Mouse (Mus musculus): ENCODE measurements around the gene Denr.

Gene Denr

GRCm38 (mm10) chr5:123906976-123907630 is at the start of gene Denr:
TSS of gene Denr (plus strand) at chr5:123907175.
- peak; percentile 95 to 96 for DNase-seq (ENCODE audit: low spot score in 2 of 2)

GRCm38 (mm10) chr5:123858798-123859197 is 48.2 kb upstream of the Denr start:
- no peak for DNase-seq (ENCODE audit: low spot score in 2 of 2)

DNA sequence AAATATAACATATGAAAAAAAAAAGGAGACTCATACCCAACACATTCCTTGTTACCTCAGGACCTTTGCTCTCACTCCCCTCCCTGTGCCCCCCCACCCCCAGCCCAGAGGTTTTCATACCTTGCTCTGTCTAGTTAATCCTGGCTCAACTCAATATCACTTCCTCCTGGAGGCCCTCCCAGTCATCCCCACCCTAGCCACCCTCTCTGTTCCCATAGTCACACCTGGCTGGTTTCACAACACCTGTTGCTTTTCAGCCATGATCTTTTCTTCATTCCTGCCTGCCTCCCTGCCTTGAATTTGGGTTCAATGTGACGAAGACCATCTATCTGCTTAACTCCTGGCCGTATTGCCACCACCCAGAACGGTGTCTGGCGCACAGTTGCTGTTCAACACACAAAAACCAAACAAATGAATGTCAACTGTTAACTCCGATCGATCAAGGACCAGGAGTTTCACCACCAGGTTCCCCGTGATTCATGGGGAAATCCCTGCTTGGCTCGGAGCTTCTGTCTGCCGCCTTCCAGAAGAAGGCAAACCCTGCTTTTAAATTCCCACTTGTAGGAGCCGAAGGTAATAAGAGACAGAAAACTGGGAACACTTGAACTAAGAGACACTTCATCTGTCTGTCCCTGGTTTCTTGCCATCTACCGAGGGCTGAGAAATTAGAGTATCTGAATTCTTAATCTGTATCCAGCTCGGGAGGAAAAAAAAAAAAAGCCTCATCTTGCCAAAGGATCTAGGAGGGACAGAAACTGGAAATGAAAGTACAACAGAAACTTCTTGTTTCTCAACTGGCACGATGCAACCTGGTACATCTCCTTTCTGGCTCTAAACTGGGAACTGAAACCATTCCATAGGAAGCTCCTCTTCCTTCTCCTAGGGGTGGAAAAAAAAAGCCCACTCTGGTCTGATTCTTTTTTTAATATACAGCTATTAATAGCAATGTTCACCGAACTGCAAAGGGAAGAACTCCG is 44.3 kb upstream of the Denr start:
- DNase-seq (ENCODE audit: low spot score in 2 of 2) = no peak

GRCm38 (mm10) chr5:123863934-123864333 is 43.0 kb upstream of the Denr start:
- no peak for DNase-seq (ENCODE audit: low spot score in 2 of 2)

GRCm38 (mm10) chr5:123865365-123865764 is 41.6 kb upstream of the Denr start, which contains the start of gene Hcar2:
TSS of gene Hcar2 (minus strand) at chr5:123865499.
- DNase-seq (ENCODE audit: low spot score in 2 of 2) = no peak

DNA sequence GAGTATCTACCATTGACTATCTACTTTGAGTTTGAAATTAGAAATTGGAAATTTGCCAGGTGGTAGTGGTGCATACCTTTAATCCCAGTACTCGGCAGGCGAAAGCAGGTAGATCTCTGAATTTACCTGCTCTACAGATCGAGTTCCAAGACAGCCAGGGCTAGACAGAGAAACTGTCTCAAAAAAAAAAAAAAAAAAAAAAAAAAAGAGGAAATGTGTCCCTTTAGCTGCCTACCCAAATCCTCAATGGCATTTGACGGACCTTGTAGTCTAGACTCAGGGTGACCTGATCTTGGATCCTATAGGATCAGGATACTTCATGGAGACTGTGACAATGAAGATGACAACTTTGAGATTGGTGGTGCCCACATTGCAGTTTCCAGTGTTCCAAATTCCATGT is 40.5 kb upstream of the Denr start:
- DNase-seq (ENCODE audit: low spot score in 2 of 2) = no peak

DNA sequence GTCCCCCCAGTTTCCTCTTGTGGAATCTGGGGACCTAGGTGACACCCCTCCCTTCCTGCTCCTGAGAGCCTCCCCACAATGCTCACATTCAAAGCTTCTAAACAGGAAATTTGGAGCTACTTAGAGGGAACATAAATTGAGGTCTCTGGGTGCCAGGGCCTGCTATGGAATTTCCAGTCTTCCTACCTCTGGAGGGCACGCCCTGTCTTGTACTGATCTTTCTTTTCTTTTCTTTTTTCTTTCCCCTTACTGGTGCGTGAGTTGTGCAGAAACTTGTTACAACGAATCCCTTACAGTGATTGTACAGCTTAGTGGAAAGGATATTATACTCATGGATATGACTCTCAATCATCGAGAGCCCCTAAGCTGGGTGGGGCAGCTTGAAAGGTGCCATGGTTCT is 37.4 kb upstream of the Denr start:
- DNase-seq (ENCODE audit: low spot score in 2 of 2) = no peak

GRCm38 (mm10) chr5:123874177-123874576 is 32.8 kb upstream of the Denr start:
- DNase-seq (ENCODE audit: low spot score in 2 of 2) = no peak

GRCm38 (mm10) chr5:123878056-123878455 is 28.9 kb upstream of the Denr start:
- no peak for DNase-seq (ENCODE audit: low spot score in 2 of 2)

DNA sequence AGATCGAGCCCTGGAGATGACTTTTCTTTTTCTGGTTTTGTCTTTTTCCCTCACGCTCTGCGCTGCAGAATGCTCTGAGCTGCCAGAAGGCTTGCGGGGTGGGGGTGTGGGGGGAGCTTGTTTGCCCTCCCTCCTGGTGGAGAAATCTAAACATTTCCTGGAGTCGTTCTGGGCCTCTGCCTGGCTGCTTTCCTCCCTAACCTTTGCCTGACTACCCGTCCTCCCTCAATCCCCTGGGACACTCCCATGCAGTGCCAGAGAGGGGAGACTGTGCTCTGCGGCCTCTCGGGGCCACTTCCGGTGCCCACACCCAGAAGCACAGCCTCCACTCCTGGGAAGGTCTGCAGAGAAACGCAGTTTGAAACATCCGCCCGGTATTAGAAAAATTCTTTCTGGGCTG is 27.0 kb upstream of the Denr start, which contains the start of gene Hcar1:
Gene Hcar1 (minus strand): TSS at position 93 of the 400 bp plus-strand sequence.
- no peak for DNase-seq (ENCODE audit: low spot score in 2 of 2)

GRCm38 (mm10) chr5:123880778-123881177 is 26.2 kb upstream of the Denr start:
- DNase-seq (ENCODE audit: low spot score in 2 of 2) = no peak

- no peak for DNase-seq (ENCODE audit: low spot score in 2 of 2)
Measured at GRCm38 (mm10) chr5:123883891-123884290, 23.1 kb upstream of the Denr start.

- no peak for DNase-seq (ENCODE audit: low spot score in 2 of 2)
Measured at GRCm38 (mm10) chr5:123884332-123884731, 22.6 kb upstream of the Denr start.

DNA sequence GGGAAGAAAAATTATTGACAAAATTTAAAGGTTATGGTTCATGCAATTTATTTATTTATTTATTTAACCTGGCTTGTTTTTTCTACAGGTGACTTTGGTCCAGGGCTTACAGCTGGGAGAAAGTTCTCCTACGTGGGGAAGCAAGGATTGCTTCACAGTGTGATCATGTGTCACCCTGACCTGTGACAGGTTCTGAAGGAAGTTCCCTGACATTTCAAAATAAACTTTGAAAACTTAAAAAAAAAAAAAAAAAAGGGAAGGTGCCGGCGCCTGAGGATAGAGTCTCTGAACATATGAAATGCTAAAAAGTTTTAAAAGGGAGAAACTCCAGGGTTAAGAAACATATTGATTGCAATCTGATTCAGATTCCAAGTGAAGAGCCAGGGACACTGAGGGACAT is 20.6 kb upstream of the Denr start:
- DNase-seq (ENCODE audit: low spot score in 2 of 2) = no peak

GRCm38 (mm10) chr5:123890312-123890711 is 16.7 kb upstream of the Denr start:
- DNase-seq (ENCODE audit: low spot score in 2 of 2) = no peak

GRCm38 (mm10) chr5:123890987-123891386 is 16.0 kb upstream of the Denr start:
- DNase-seq (ENCODE audit: low spot score in 2 of 2) = no peak

GRCm38 (mm10) chr5:123891669-123892068 is 15.3 kb upstream of the Denr start:
- no peak for DNase-seq (ENCODE audit: low spot score in 2 of 2)

GRCm38 (mm10) chr5:123893520-123893919 is 13.5 kb upstream of the Denr start:
- DNase-seq (ENCODE audit: low spot score in 2 of 2) = no peak

DNA sequence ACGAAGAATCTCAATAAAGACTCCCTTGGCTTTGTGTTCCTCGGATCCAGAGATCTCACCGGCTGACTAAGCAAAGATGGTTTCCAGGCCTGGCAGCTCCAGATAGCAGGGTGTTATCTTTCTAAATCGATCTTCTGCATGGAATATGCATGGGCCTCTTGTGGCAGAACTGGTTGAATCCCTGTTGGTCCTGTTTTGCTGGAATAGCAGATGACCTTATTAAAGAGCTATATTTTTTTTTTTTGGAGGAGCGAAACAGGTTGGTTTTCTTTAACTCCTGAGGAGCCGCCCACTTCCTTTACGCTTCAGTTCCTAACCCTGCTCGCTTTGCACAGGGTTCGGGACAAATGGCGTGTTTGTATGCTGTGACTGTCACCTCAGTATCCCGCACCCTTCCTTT is 10.6 kb upstream of the Denr start:
- DNase-seq (ENCODE audit: low spot score in 2 of 2) = no peak

DNA sequence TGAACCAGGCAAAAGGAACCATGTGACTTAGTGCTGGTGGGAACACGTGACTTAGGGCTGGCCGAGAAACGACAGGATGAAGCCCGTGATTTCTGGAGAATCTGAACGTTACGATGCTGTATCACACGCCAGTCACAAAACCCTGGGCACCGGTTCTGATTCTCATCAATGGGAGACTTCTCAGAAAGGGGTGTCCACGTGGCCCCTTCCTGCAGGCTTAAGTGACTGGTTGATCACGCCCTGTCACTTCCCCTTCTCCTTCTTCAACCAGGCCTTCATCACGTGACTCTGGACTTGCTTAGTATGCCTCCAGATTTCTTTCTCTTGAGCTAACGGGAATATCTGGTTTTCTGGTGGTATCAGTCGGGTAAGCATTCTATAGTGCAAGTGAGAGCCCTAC is 9.6 kb upstream of the Denr start:
- DNase-seq (ENCODE audit: low spot score in 2 of 2) = no peak

DNA sequence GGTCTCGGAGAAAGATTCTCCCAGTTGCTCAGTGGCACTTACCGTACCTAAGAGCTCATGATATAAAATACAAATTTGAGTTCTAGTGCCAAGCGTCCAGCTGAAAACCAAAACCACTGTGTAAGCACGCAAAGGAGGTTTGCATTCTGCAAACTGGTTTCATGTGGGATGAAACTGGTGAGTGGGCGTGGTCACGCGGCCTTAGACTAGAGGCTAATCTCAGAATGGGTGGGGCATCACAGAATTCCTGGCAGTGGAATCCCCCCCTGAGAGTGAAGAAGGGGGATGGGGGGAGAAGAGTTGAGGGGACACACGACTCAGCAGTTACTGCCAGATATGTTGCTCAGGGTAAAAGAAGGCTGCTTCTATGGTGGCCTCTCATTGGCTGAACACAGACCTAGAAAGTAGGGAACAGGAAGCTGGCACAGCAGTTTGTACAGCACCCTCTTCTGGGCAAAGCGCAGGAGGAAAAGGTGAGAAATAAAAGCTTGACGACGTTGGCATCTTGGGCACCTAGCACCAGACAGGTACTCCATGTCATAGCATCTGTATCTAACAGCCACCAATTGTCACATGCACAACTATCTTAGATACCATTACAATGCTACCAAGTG is 2.8 kb upstream of the Denr start:
- no peak for DNase-seq (ENCODE audit: low spot score in 2 of 2)
